Mouse (Mus musculus): ENCODE measurements around the gene Bcorl1.

DNA sequence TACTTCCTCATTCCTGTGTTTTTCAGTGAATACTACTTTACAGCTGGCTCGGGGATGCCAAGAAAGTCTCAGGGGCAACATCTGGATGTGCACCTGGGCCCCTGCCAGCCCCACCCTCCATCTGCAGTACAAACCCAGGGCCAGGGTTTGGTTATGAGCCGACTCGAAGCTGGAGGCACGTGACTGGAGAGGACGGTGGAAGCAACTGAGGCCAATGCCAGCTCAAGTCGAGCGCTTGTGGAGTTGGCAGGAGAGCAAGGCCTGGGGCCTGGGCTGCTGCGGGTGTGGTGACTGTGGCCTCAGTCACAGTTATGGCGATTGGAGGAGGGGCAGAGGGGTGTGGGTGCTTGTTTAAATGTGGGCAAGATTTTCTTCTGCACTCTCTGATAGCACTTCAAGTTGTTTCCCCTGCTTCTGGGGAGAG lies 94.3 kb downstream of the Bcorl1 start:
- no peak for TF ChIP-seq CTCF (IDR thresholded peaks at IDR 0.05; ENCODE audit: control insufficient read depth, insufficient read depth, insufficient read length)
- TF ChIP-seq CEBPB (IDR thresholded peaks at IDR 0.05; ENCODE audit: low read depth): no peak
- no peak for TF ChIP-seq MYOG (IDR thresholded peaks at IDR 0.05; ENCODE audit: control insufficient read depth, extremely low read depth, insufficient read length)
- no peak for TF ChIP-seq USF1 (IDR thresholded peaks at IDR 0.05; ENCODE audit: low read depth)

All from C2C12 (cell line).